Mouse (Mus musculus): Measurements from ENCODE around the gene Ccr6. TPM values are rescaled to one million over a fixed set of nuclear protein-coding genes. Genes with fewer than 3 reads are reported as not detected.
"Not testable (repeated sequence)": the region's sequence is repeated elsewhere in the genome, so short reads cannot be mapped to it uniquely, and the experiment has no call there.

The Ccr6 gene
- polyA plus RNA-seq (2016; fragmentation: Nextera tagmentation; extraction: Ambion mirVana), result not detected in 2 replicates

DNA sequence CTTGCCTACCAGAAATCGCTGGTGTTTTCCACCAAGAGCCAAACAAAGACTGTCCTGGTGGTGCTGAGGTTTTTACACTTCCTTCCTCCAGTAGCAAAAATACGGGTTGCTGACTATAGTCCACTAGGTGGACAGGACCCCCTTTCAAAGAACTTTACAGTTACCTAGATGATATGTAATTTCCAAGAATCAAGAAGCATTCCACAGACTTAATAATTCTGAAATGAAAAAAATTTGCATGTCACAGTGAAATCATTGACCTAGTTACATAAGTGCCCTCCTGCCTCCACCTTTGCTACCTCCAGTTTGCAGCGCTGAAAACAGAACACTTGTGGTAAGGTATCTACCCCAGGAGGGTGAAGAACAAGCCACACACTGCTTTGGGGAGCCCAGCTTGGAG lies at the start of gene Ccr6:
Gene Ccr6 (plus strand): TSS at position 301 of the 400 bp plus-strand sequence.
- Histone ChIP-seq H3K27me3 (0 out of 2 replicates have a peak, but pooled peaks cover 3% of the 10 kb centered on the region), H3K4me3 (replicated peaks) (no peak within 1 kb of the TSS), H3K9ac (no peak within 1 kb of the TSS), H3K9me3 (no peaks in the 10 kb centered on the region), H3K4me2 (no peak within 1 kb of the TSS), H3K27ac (no peak within 1 kb of the TSS), H3K36me3 (replicated peaks) (no peaks in the 10 kb centered on the region), H3K4me1 (no peaks in the 10 kb centered on the region)
- ATAC-seq (ENCODE audit: low FRiP score), result no peak
- 77% methylated on average over 3 of the region's 3 CpGs for WGBS

DNA sequence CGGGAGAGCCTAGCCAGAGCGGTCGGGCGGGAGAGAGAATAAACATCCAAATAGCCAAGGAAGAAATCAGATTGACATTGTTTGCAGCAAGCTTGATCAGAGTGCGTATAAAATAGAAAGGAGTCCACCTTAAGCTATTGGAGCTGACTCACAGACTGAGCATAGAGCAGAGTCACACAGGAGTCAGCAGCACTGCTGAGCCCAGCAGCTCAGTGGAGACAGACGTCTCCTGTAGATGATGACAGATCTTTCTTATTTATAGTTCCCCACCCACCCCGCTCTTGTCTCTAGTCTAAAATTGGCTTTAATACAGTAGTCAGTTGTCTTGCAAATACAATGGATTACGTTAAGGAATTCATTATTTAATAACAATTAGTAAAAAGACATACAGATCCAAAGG lies 42.2 kb upstream of the Ccr6 start:
- Histone ChIP-seq H3K9ac (no peak overlapping the region), H3K36me3 (replicated peaks) (peaks cover 69% of the 10 kb centered on the region), H3K4me2 (no peak overlapping the region), H3K27me3 (no peaks in the 10 kb centered on the region), H3K27ac (no peak overlapping the region), H3K4me1 (no peaks in the 10 kb centered on the region), H3K4me3 (replicated peaks) (no peak overlapping the region), H3K9me3 (no peaks in the 10 kb centered on the region)
- no peak for ATAC-seq (ENCODE audit: low FRiP score)
- 92% methylated on average over 8 of the region's 8 CpGs for WGBS

DNA sequence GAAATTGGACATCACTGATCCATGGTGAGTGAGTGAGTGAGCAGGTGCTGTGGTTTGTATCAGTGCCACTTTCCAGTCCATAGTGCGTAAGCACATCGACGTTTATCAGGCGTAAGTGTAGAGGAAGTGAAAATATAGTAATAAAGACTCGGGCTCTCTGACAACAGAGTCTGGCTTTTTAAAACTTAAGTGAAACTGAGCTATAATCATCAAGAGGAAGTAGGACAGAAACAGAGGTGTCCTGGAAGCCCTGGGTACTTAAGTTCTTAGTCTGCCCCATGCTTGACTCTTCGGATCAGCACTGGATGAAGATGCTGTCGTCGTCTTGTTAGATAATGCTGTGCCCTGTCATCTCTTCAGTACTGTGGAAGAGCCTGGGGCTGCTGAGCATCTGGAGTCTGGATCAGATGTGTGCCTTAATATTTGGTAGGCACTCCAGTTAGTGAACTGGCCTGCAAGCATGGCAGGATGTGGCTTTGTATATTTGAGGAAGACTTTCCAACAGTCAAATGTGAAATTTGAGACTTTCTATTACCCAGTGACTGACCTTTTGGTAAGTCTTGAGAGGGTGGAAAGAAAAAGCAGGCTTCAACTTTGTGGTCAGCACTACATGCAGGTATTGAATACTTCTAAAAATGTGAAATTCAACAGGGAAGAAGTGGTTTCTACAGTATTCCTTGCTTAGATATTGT lies 40.0 kb upstream of the Ccr6 start:
- Histone ChIP-seq H3K27ac (no peak overlapping the region), H3K4me3 (replicated peaks) (no peak overlapping the region), H3K4me1 (no peaks in the 10 kb centered on the region), H3K36me3 (replicated peaks) (peaks cover 51% of the 10 kb centered on the region), H3K27me3 (no peaks in the 10 kb centered on the region), H3K9ac (no peak overlapping the region), H3K4me2 (no peak overlapping the region), H3K9me3 (no peaks in the 10 kb centered on the region)
- no peak for ATAC-seq (ENCODE audit: low FRiP score)
- WGBS, result 93% methylated on average over 8 of the region's 8 CpGs

DNA sequence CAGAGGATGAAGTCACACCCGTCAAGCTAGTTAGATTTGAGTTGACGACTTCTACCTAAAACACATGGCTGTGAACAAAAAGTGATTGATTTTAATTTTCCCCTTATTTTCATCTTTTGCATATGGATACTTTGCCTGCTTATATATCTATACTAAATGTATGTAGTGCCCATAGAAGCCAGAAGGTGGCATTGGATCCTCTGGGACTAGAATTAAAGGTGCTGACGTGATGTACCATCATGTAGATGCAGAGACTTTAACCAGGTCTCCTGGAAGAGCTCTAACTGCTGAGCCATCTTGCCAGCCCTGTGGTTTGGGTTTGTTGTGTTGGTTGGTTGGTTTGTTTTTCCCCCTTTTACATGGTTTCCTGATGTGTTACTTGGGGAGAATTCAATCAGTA lies 38.2 kb upstream of the Ccr6 start:
- Histone ChIP-seq H3K36me3 (replicated peaks) (peaks cover 40% of the 10 kb centered on the region), H3K9ac (no peak overlapping the region), H3K9me3 (no peaks in the 10 kb centered on the region), H3K4me3 (replicated peaks) (no peak overlapping the region), H3K27me3 (no peaks in the 10 kb centered on the region), H3K27ac (no peak overlapping the region), H3K4me1 (no peaks in the 10 kb centered on the region), H3K4me2 (no peak overlapping the region)
- no peak for ATAC-seq (ENCODE audit: low FRiP score)
- WGBS, result 77% methylated on average over 3 of the region's 3 CpGs

DNA sequence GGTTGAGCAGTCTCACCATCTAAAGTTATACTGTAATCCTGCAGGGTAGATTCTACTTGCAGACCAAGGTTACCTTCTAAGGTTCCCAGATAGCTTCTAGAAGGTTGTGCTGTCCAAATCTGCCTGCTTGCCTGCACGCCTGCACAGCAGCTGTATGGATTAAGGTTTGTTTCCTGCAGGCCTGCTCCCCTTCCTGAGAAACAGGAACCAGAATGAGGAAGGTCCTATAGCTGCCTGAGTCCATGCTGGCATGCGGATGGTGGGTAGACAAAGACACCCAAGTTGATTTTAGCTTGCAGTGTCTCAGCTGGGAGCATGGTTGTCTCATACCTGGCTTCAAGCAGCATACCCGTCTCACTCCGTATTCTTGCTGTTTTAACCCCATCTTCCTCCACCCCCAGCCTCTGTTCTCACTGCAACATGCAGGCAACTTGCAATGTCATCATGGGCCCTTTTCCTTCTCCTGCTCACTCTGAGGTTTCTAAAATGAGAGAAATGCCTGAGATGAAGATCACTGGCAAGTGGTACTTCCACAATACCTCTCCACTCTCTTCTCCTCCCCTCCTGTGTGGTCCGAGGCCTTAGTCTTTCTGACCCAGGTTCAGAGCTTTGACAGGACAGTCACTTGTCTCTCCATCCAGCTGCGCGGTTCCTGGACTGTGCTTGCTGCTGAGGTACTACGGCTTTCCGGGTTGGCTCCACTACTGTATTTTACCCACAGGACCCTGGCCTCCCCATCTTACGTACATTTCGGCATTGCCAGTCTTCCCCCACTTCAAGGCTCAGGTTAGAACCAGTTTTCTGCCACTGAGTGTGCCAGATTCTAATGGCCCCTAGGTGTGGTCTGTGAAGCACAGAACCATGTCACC lies 36.5 kb upstream of the Ccr6 start:
- WGBS, result 89% methylated on average over 11 of the region's 11 CpGs
- ATAC-seq (ENCODE audit: low FRiP score), result no peak
- H3K4me3 ChIP-seq (replicated peaks), result no peak overlapping the region
- H3K4me1 ChIP-seq, result no peaks in the 10 kb centered on the region
- no peaks in the 10 kb centered on the region for H3K9me3 ChIP-seq
- no peaks in the 10 kb centered on the region for H3K27me3 ChIP-seq
- H3K9ac ChIP-seq, result no peak overlapping the region
- H3K4me2 ChIP-seq, result no peak overlapping the region
- H3K27ac ChIP-seq, result no peak overlapping the region
- peaks cover 27% of the 10 kb centered on the region for H3K36me3 ChIP-seq (replicated peaks)

DNA sequence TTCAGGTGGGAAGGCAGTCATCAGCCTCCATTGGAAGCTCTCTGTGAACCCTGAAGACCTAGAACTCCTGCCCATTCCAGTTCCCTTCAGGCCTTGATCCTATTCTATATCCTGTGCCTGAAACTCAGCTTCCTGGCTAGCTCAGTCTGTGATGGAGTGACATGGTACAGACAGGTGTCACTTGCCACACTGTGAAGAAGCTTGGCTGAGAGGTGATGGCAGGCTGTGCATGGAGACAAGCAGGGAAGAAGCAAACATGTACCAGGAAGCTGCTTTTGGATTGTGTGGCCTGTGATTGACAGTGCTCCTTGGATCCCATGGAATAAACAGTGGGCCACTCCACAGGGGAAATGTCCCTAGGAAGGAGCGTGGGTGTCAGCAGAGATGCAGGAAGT lies 35.9 kb upstream of the Ccr6 start:
- Histone ChIP-seq H3K4me3 (replicated peaks) (no peak overlapping the region), H3K4me1 (no peaks in the 10 kb centered on the region), H3K36me3 (replicated peaks) (peaks cover 21% of the 10 kb centered on the region), H3K9me3 (no peaks in the 10 kb centered on the region), H3K27ac (no peak overlapping the region), H3K9ac (no peak overlapping the region), H3K4me2 (no peak overlapping the region), H3K27me3 (no peaks in the 10 kb centered on the region)
- ATAC-seq (ENCODE audit: low FRiP score), result no peak
- WGBS, result 90% methylated on average over 1 of the region's 1 CpGs

DNA sequence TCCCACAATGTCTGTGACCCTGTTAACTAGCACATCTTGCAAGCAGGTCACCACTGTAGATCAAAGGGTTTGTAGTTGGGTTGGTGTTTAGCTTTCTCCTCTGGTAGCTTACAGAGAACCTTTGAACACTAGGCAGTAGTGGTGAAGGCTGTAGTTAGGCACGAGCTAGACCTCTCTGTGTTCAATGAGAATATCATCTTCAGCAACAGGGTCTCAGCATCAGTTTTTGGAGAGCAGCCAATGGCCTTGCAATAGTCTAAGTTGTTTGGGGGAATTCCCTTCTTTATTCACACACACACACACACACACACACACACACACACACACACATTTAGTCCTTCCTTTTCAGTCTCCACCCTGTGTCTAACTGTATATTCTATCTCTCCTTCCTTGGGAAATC lies 32.4 kb upstream of the Ccr6 start:
- 74% methylated on average over 1 of the region's 1 CpGs for WGBS
- no peaks in the 10 kb centered on the region for H3K27me3 ChIP-seq
- no peak overlapping the region for H3K4me2 ChIP-seq
- no peak for ATAC-seq (ENCODE audit: low FRiP score)
- no peaks in the 10 kb centered on the region for H3K4me1 ChIP-seq
- H3K27ac ChIP-seq, result no peak overlapping the region
- H3K9ac ChIP-seq, result no peak overlapping the region
- H3K9me3 ChIP-seq, result no peaks in the 10 kb centered on the region
- no peak overlapping the region for H3K4me3 ChIP-seq (replicated peaks)
- H3K36me3 ChIP-seq (replicated peaks), result no peaks in the 10 kb centered on the region

DNA sequence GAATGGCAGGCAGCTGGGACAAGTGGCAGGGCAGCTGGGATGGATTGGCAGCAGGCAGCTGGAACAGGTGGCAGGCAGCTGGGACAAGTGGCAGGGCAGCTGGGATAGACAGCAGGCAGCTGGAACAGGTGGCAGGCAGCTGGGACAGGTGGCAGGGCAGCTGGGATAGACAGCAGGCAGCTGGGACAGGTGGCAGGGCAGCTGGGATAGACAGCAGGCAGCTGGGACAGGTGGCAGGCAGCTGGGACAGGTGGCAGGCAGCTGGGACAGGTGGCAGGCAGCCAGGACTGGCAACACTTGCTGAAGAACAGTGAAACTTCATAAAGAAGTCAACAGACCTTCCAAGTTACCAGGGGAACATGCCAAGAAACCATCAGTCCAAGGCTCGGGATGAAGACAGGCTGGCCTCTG lies 30.6 kb upstream of the Ccr6 start:
- not testable (repeated sequence) for H3K27me3 ChIP-seq; H3K4me3 ChIP-seq (replicated peaks); ATAC-seq (ENCODE audit: low FRiP score); H3K4me1 ChIP-seq; H3K36me3 ChIP-seq (replicated peaks); H3K9me3 ChIP-seq; H3K9ac ChIP-seq; H3K4me2 ChIP-seq
- H3K27ac ChIP-seq, result peak overlapping the region; percentile 73
- 70% methylated on average over 1 of the region's 1 CpGs for WGBS

DNA sequence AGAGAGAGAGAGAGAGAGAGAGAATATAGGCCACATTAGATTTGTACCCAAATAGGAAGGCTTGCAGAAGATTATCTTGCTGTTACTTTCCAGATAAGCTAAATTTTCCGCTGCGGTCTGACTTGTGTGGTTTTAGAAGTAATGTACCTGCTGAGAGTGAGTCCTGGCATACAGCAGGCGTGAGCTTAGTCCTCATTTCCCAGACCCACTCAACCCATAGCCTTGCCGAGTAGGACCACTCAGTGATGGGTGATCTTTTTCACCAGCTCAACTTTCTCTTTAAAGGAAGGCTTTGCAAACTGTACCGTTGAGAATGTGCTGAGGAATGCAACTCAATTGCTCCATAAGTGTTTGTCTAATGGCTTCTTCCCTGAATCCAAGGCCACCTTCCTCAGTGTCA lies 29.2 kb upstream of the Ccr6 start:
- Histone ChIP-seq H3K9ac (no peak overlapping the region), H3K27ac (no peak overlapping the region), H3K4me1 (no peaks in the 10 kb centered on the region), H3K9me3 (no peaks in the 10 kb centered on the region), H3K27me3 (no peaks in the 10 kb centered on the region), H3K4me3 (replicated peaks) (no peak overlapping the region), H3K4me2 (no peak overlapping the region), H3K36me3 (replicated peaks) (no peaks in the 10 kb centered on the region)
- WGBS, result 87% methylated on average over 5 of the region's 5 CpGs
- ATAC-seq (ENCODE audit: low FRiP score), result no peak

DNA sequence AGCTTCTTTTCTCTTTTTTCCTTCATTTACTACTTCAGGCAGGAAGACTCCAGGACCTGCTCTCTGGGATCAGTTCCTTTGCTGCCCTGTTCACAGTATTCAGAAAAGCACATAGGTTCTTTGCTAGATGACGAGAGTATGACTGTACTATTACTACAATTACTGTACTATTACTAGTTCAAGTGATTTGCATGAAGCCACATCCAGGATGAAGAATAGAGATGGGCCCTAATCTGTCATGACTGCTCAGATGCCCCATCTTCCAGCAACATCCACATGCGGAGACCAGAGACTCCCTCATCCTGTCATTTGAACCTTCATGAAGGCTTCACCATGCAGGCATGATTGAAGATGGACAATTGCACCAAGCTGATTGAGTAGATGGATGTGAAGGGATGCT lies 26.1 kb upstream of the Ccr6 start:
- Histone ChIP-seq H3K9me3 (no peaks in the 10 kb centered on the region), H3K4me3 (replicated peaks) (no peak overlapping the region), H3K4me2 (no peak overlapping the region), H3K9ac (no peak overlapping the region), H3K27ac (no peak overlapping the region), H3K27me3 (no peaks in the 10 kb centered on the region), H3K36me3 (replicated peaks) (no peaks in the 10 kb centered on the region), H3K4me1 (no peaks in the 10 kb centered on the region)
- 86% methylated on average over 2 of the region's 2 CpGs for WGBS
- ATAC-seq (ENCODE audit: low FRiP score), result no peak

DNA sequence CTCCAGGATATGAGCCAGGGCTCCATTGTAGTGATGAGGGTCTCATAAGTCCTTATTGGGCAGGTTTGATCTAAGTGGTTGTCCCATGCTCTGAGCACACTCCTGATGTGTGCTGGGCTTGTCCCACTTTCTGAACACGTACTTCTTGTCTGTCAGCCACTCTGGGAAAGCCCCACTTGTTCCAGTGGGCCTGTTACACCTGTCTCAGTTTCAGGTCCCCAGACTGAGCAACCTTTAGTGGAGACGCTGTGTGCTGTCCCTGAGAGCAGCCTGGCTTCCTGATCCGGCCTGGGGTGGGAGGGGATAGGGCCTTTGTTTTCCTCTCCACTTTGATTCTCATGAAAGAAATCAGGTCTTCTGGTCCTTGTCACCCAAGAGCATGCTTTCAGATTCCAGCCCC lies 25.7 kb upstream of the Ccr6 start:
- no peak for ATAC-seq (ENCODE audit: low FRiP score)
- Histone ChIP-seq H3K4me2 (no peak overlapping the region), H3K4me3 (replicated peaks) (no peak overlapping the region), H3K36me3 (replicated peaks) (no peaks in the 10 kb centered on the region), H3K9me3 (no peaks in the 10 kb centered on the region), H3K27ac (no peak overlapping the region), H3K9ac (no peak overlapping the region), H3K4me1 (no peaks in the 10 kb centered on the region), H3K27me3 (no peaks in the 10 kb centered on the region)
- WGBS, result 55% methylated on average over 3 of the region's 3 CpGs

DNA sequence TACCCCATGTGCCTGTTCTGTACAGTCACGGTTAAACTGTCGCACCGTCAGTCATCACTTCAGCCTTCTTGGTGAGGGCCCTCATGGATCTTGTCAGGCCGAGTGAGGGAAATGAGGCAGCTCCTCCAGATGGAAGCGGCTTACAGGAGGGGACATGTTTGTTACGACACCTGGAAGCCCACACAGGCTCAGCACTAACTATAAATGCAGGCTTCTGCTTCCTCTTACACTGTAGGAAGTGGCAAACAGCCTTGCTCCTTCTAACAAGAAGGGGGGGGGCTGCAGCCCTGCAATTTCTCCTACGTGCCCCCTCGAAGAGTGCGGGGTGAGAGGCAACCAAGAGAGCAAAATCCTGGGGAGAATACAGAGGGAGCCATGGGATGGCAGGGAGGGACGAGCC lies 25.2 kb upstream of the Ccr6 start:
- 86% methylated on average over 10 of the region's 10 CpGs for WGBS
- no peaks in the 10 kb centered on the region for H3K36me3 ChIP-seq (replicated peaks)
- ATAC-seq (ENCODE audit: low FRiP score), result no peak

DNA sequence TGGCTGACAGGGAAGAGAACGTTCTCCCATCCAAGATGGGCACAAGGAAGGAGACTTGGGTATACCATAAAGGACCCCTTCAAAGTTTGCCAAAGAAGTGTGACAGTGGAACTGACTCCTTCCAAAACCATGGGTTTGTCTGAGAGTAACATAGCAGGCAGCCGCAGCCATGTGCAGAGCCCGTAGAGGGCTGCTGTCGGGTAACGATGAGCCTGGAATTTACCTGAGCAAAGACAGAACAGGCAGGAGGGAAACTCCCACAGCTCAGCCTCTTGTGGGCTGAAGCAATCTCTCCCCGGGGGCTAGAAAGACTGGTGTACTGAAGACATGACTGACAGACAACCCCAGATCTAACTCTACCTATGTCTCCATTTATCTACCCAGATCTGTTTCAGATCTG lies 24.4 kb upstream of the Ccr6 start:
- no peak overlapping the region for H3K27ac ChIP-seq
- H3K4me1 ChIP-seq, result no peaks in the 10 kb centered on the region
- H3K36me3 ChIP-seq (replicated peaks), result no peaks in the 10 kb centered on the region
- H3K27me3 ChIP-seq, result no peaks in the 10 kb centered on the region
- WGBS, result 88% methylated on average over 6 of the region's 6 CpGs
- H3K4me2 ChIP-seq, result no peak overlapping the region
- ATAC-seq (ENCODE audit: low FRiP score), result no peak
- H3K9me3 ChIP-seq, result no peaks in the 10 kb centered on the region
- H3K9ac ChIP-seq, result no peak overlapping the region
- no peak overlapping the region for H3K4me3 ChIP-seq (replicated peaks)

More for the DNA sequence above, 25.2 kb upstream of the Ccr6 start:
- H3K27me3 ChIP-seq, result no peaks in the 10 kb centered on the region
- H3K4me2 ChIP-seq, result no peak overlapping the region
- no peaks in the 10 kb centered on the region for H3K4me1 ChIP-seq
- no peak overlapping the region for H3K9ac ChIP-seq
- no peak overlapping the region for H3K4me3 ChIP-seq (replicated peaks)
- H3K27ac ChIP-seq, result no peak overlapping the region
- H3K9me3 ChIP-seq, result no peaks in the 10 kb centered on the region
